Mouse (Mus musculus) heart, adult 2 months (tissue): Measurements from ENCODE around the gene Acer3. TPM values are rescaled to one million over a fixed set of nuclear protein-coding genes. Genes with fewer than 3 reads are reported as not detected.
A peak's percentile ranks its signal among the peaks of the same experiment; 100 is the strongest.

Source experiments
- DNase-seq, 2 experiments: peaks; one replicate each; pipeline ENCODE4 v3.0.0; 2021
- H3K27ac ChIP-seq: fragments of 200-600 bp; 2 replicates; pipeline ENCODE4 v1.8.1; 2022
- H3K27me3 ChIP-seq: fragments of 200-500 bp; 2 replicates; pipeline ENCODE4 v1.6.1; 2012; ENCODE audit warnings: mild to moderate bottlenecking, low read length, inconsistent platforms, mixed read lengths; ENCODE audit not compliant: control insufficient read depth, insufficient read depth
- H3K36me3 ChIP-seq: fragments of 200-500 bp; 2 replicates; pipeline ENCODE4 v1.6.1; 2012; ENCODE audit warnings: low read length, inconsistent platforms; ENCODE audit not compliant: control insufficient read depth, insufficient read depth
- H3K4me1 ChIP-seq: fragments of 200-500 bp; 2 replicates; pipeline ENCODE4 v1.6.1; 2011; ENCODE audit warnings: low read length; ENCODE audit not compliant: control insufficient read depth, insufficient read depth
- H3K4me3 ChIP-seq: fragments of 200-600 bp; 2 replicates; pipeline ENCODE4 v1.8.1; 2022
- H3K79me2 ChIP-seq: fragments of 200-500 bp; replicated peaks from 2 replicates; pipeline ENCODE4 v1.6.1; 2012; ENCODE audit warnings: mild to moderate bottlenecking, inconsistent platforms, low read length, moderate library complexity, mixed read lengths; ENCODE audit not compliant: control insufficient read depth, insufficient read depth
- H3K9ac ChIP-seq: fragments of 200-500 bp; 2 replicates; pipeline ENCODE4 v1.6.1; 2012; ENCODE audit warnings: low read depth, mild to moderate bottlenecking, control low read depth, inconsistent platforms, low read length, mixed read lengths
- CTCF ChIP-seq: fragments of 200-600 bp; IDR thresholded peaks from 2 replicates; pipeline ENCODE4 v1.8.1; 2022; ENCODE audit warnings: antibody characterized with exemption, mild to moderate bottlenecking, moderate library complexity
- EP300 ChIP-seq: fragments of 200-500 bp; IDR thresholded peaks from 2 replicates; pipeline ENCODE4 v1.6.1; 2011; ENCODE audit warnings: low read depth, low read length, control low read depth; ENCODE audit not compliant: insufficient read depth
- POLR2A ChIP-seq: fragments of 200-500 bp; IDR thresholded peaks from 2 replicates; pipeline ENCODE4 v1.6.1; 2011; ENCODE audit warnings: mild to moderate bottlenecking, low read depth, low read length, control low read depth; ENCODE audit not compliant: insufficient read depth
- WGBS: fragments of 180-500 bp; shearing (Covaris S2); methylation state at CpG from one replicate; pipeline ENCODE4 v1.1.7; 2018; 5-methylcytosine and 5-hydroxymethylcytosine counted together
- intact Hi-C: fragments of 180-260 bp; cut with DNase I; formaldehyde crosslinking; loops from one replicate; pipeline ENCODE4 v1.15.1; 2025
- polyA plus RNA-seq: library from polyadenylated mRNA; depleted of rRNA; stranded (reverse); fragments of >200 nt; gene quantifications from 2 replicates; pipeline ENCODE4 v1.2.3, GENCODE M21; 2012
- total RNA-seq, 2 experiments: library from RNA; stranded (reverse); gene quantifications; 2 replicates each; pipeline ENCODE4 v1.2.3; 2021

The Acer3 gene
- total and polyA plus RNA-seq, 3 experiments = 5.5 to 13.2 (median 11.0) TPM

DNA sequence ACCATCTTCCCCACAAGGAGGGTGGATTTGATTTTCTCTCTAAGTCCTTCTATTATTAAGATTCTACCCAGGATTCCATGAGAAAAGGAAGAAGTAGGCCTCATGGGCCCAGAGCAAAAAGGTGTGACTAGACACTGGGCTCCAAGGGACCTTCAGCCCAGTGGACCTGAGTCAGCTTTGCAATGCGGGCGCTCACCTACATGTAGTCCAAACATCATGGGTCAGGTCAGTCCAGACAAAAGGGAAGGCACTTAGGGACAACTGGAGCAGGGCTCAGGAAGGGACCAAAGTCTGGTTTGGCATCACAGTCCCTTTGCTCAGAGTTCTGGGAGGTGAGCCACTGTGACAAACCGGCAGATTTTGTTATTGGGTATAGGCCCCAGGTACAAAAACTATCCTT lies 30.5 kb upstream of the Acer3 start:
- no peak for DNase-seq
- 94% methylated on average over 3 of the region's 3 CpGs for WGBS
- intact Hi-C loops = loop anchor here (10.0 kb wide), 1 partner anchor 233 kb away; no protein-coding TSS in a partner anchor
- no peaks in the 10 kb centered on the region for H3K79me2 ChIP-seq
- H3K27me3 ChIP-seq = no peaks in the 10 kb centered on the region
- no peak for TF ChIP-seq CTCF
- no peak for TF ChIP-seq POLR2A
- no peak for TF ChIP-seq EP300
- H3K4me3 ChIP-seq = no peak overlapping the region
- H3K9ac ChIP-seq = no peak overlapping the region
- no peaks in the 10 kb centered on the region; the same call in 1 of the 2 replicates for H3K4me1 ChIP-seq
- H3K36me3 ChIP-seq = no peaks in the 10 kb centered on the region
- H3K27ac ChIP-seq = no peak overlapping the region

DNA sequence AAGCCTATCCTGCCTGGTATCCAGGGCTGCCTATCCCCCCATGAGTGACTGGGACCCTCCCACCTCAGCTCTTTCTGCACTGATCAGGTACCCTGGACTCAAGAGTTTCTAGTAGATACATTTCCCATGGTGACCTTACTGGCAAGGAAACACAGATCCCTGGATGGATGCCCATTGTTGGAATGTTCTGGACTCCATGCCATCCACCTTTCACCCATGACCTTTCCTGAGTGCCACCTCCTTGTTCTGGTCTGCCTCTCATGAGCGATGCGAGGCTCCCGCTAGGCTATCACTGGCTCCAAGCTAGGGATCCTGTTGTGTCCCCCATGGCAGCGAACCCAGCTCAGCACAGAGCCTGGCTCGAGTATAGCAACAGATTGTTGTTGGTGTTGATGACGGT lies 28.8 kb upstream of the Acer3 start:
- Histone ChIP-seq H3K79me2 (no peaks in the 10 kb centered on the region), H3K9ac (no peak overlapping the region), H3K36me3 (no peaks in the 10 kb centered on the region), H3K27me3 (no peaks in the 10 kb centered on the region), H3K4me3 (no peak overlapping the region), H3K27ac (no peak overlapping the region), H3K4me1 (no peaks in the 10 kb centered on the region)
- intact Hi-C loops = loop anchor here (1.0 to 10.0 kb wide), 3 partner anchors 80 to 235 kb away; no protein-coding TSS in a partner anchor
- no peak for DNase-seq
- TF ChIP-seq POLR2A = no peak
- no peak for TF ChIP-seq CTCF
- WGBS = 93% methylated on average over 6 of the region's 6 CpGs

DNA sequence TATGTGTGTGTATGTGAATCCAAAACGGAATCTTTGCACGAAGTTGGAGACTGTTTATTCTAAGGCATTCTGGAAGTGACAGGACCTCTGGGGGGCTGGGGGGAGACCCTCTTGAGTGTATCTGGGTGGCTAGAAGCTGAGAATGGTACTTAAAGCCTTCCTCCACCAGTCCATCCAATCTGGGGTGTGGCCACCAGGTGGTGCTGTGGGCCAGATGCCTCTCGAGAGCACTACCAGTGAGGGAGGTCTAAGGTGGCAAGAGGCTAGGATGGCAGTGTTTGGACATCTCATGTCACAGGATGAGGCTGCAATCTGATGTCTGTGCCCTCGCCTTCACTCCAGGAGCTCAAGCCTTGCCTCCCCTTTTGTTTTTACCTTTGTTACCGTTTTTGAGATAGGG lies 28.1 kb upstream of the Acer3 start:
- TF ChIP-seq POLR2A (no peak), EP300 (peak; percentile 81), CTCF (peak; percentile 87)
- Histone ChIP-seq H3K27me3 (no peaks in the 10 kb centered on the region), H3K79me2 (no peaks in the 10 kb centered on the region), H3K36me3 (no peaks in the 10 kb centered on the region), H3K27ac (no peak overlapping the region), H3K4me3 (no peak overlapping the region), H3K9ac (no peak overlapping the region), H3K4me1 (no peaks in the 10 kb centered on the region)
- peak; percentile 75 to 89 for DNase-seq
- intact Hi-C loops = loop anchor here (1.0 kb wide), 2 partner anchors 81 to 98 kb away; no protein-coding TSS in a partner anchor
- 18% methylated on average over 5 of the region's 5 CpGs for WGBS

DNA sequence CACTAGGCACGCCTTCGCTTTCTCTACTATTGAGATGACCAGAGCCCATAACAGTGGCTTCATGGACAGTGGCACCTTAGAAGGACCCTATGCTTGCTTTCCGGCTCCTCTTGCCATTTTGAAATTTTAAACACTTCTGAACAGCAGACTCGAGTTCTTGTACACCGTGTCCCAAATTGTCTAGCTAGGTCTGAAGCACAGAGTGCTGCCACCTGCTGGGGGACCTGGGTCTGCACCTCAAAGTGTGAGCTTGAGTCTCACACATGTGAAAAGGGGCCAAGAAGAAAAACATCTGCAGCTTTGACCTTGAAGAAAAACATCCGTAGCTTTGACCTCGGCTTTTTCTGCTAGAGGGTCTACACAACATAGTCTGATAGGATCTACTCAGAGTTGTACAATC lies 27.0 kb upstream of the Acer3 start:
- TF ChIP-seq CTCF (peak; percentile 94), POLR2A (no peak)
- Histone ChIP-seq H3K4me1 (no peaks in the 10 kb centered on the region), H3K27me3 (no peaks in the 10 kb centered on the region), H3K27ac (no peak overlapping the region), H3K9ac (no peak overlapping the region), H3K79me2 (no peaks in the 10 kb centered on the region), H3K4me3 (no peak overlapping the region), H3K36me3 (no peaks in the 10 kb centered on the region)
- intact Hi-C loops = loop anchor here (1.0 kb wide), 1 partner anchor 59 kb away; no protein-coding TSS in a partner anchor
- 42% methylated on average over 7 of the region's 7 CpGs for WGBS
- DNase-seq = peak; percentile 56 to 78

DNA sequence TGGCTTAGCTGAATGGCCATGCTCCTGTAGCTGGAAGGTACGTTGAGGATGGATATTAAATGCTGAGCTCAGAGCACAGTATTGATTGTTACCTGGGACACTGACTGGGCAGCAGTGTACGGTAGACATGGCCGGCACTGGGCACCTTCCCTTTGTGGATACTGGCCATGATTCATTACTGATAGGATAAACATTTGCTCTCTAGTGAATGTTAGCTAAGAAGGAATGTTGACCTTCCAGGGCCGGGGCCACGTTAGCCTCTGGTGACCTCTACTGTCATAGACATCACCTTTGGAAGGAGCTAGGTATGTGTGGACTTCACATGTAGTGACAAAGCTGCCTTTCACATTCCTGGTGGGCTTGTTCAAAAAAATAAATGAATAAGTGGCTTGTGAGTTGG lies 26.5 kb upstream of the Acer3 start:
- Histone ChIP-seq H3K79me2 (no peaks in the 10 kb centered on the region), H3K36me3 (no peaks in the 10 kb centered on the region), H3K4me1 (no peaks in the 10 kb centered on the region), H3K27me3 (no peaks in the 10 kb centered on the region), H3K9ac (no peak overlapping the region), H3K4me3 (no peak overlapping the region), H3K27ac (no peak overlapping the region)
- no peak for DNase-seq
- TF ChIP-seq EP300 (no peak), CTCF (no peak), POLR2A (no peak)
- intact Hi-C loops = no loop called here
- WGBS = 66% methylated on average over 5 of the region's 5 CpGs

DNA sequence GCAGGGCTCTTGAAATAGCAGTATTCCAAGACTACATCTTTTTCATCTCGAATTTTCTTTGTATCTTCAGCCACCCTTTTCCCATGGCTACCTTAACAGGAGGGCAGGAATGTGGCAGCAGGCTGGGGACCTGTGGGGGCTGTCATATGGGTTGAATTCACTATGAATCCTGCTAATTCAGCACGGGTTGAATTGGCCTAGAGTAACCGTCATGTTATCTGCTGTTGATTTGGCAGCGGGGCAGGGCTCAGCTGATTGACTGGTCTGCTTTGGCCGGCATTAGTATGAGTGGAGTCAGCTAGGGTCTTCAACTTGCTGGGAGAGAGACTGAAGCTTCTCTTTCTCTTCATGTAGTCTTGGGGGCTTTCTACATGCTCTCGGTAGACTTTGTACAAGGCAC lies 24.0 kb upstream of the Acer3 start:
- 41% methylated on average over 6 of the region's 6 CpGs for WGBS
- Histone ChIP-seq H3K27me3 (no peaks in the 10 kb centered on the region), H3K27ac (no peak overlapping the region), H3K9ac (no peak overlapping the region), H3K79me2 (no peaks in the 10 kb centered on the region), H3K4me1 (no peaks in the 10 kb centered on the region; the same call in 1 of the 2 replicates), H3K4me3 (no peak overlapping the region), H3K36me3 (no peaks in the 10 kb centered on the region)
- no peak for TF ChIP-seq EP300
- no peak for TF ChIP-seq POLR2A
- no peak for TF ChIP-seq CTCF
- DNase-seq = no peak
- intact Hi-C loops = loop anchor here (2.0 kb wide), 1 partner anchor 190 kb away; no protein-coding TSS in a partner anchor
